9 mouse cellular contexts compared by ENCODE assay signal in the genomic region with DNA sequence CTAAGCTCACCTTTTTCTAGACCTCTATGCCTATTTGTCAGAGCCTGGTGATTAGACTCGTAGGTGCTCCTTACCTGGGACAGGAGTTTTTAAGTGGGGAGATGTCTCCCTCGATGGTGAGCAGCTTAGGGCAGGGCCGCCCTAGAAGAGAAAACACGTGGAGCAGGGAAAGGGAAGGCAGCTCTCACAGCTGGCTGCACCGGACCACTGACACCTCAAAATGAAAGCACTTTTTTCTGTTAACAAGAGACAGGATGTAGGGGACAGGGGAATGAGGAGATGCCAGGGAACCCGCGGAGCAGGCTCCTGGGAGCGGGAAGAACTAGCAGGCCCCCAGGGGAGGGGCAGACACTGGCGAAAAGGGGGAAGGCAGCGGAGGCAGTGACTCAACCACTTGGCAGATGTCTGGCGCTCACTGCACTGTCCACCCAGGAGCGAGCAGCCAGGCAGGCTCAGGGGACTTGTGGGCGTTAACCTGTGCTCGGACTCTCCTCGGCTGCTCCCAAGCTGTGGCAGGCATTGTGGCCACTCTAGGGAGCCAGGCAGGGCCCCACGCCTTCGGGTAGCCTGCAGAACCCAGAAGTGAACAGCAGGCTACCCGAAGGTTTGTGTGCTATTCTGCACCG. TPM values are rescaled to one million over a fixed set of nuclear protein-coding genes. Genes with fewer than 3 reads are reported as not detected.
DNase-seq lines count a peak whose midpoint lies in the region; ATAC-seq and TF ChIP-seq lines count a peak whose summit lies in the region.
"Had no signal": no experiment of that assay in that cellular context is flagged by ENCODE, and none has a peak within 500 bp of the region (broad histone marks: within the 10 kb centered on the region; RNA-seq: fewer than 3 reads in every experiment).

No protein-coding gene starts in this region.

- H3K9ac ChIP-seq in limb, embryonic 12.5 days (replicated peaks) = no peak overlapping the region
- H3K9ac ChIP-seq in forebrain, postnatal 0 days = no peak overlapping the region
- H3K9ac ChIP-seq: liver, embryonic 14.5 days had no signal

- TF ChIP-seq CTCF in forebrain, postnatal 0 days (IDR thresholded peaks at IDR 0.05; ENCODE audit: low read depth) = no peak

- 68% methylated on average over 19 of the region's 19 CpGs for WGBS in limb, embryonic 12.5 days
- WGBS in forebrain, postnatal 0 days = 72% methylated on average over 19 of the region's 19 CpGs

- H3K4me2 ChIP-seq in limb, embryonic 12.5 days = peak overlapping the region; percentile 27
- no peak overlapping the region for H3K4me2 ChIP-seq in forebrain, postnatal 0 days (ENCODE audit: low read depth)

- no peak overlapping the region for H3K4me3 ChIP-seq in limb, embryonic 12.5 days (replicated peaks)
- no peak overlapping the region for H3K4me3 ChIP-seq in forebrain, postnatal 0 days (ENCODE audit: low read depth, low read length)

- H3K27ac ChIP-seq in limb, embryonic 12.5 days = no peak overlapping the region
- H3K27ac ChIP-seq in forebrain, postnatal 0 days (ENCODE audit: low read depth, low read length) = no peak overlapping the region
- H3K27ac ChIP-seq: liver, embryonic 14.5 days had no signal

- no peak for ATAC-seq in limb, embryonic 12.5 days (ENCODE audit: insufficient number of reproducible peaks, insufficient read depth, low FRiP score, low TSS enrichment, low read depth)
- no peak for ATAC-seq in forebrain, postnatal 0 days
- no peak for ATAC-seq in inflammation-experienced regulatory T-cells, adult 6 months

- no peaks in the 10 kb centered on the region for H3K27me3 ChIP-seq in limb, embryonic 12.5 days
- H3K27me3 ChIP-seq in forebrain, postnatal 0 days (ENCODE audit: insufficient read depth, low read length) = no peaks in the 10 kb centered on the region

- no peaks in the 10 kb centered on the region for H3K4me1 ChIP-seq in limb, embryonic 12.5 days (replicated peaks)
- H3K4me1 ChIP-seq in forebrain, postnatal 0 days (ENCODE audit: insufficient read depth) = no peaks in the 10 kb centered on the region

- no peaks in the 10 kb centered on the region for H3K9me3 ChIP-seq in limb, embryonic 12.5 days
- no peaks in the 10 kb centered on the region for H3K9me3 ChIP-seq in forebrain, postnatal 0 days (ENCODE audit: low read length)

- peak; percentile 34 for DNase-seq in testis, postnatal 10 days (ENCODE audit: low spot score)
- no peak for DNase-seq in testis, postnatal 14 days (ENCODE audit: low spot score)
- peak; percentile 8 to 26 for DNase-seq in heart, adult 9 months (ENCODE audit: low spot score in 2 of 2)
- DNase-seq in urinary bladder, postnatal 36 days (ENCODE audit: low spot score in 2 of 2) = peak; percentile 8 to 17
- no peak for DNase-seq in layer of hippocampus, adult 11-12 months (ENCODE audit: low spot score)
- no peak for DNase-seq in forebrain, postnatal 0 days

- H3K36me3 ChIP-seq in limb, embryonic 12.5 days = no peaks in the 10 kb centered on the region
- H3K36me3 ChIP-seq in forebrain, postnatal 0 days (ENCODE audit: insufficient read depth) = no peaks in the 10 kb centered on the region

RNA-seq across cellular contexts. Expression of a gene that starts 58.8 kb away (rescaled TPM):
- polyA plus RNA-seq in limb, embryonic 12.5 days (2016; fragmentation: Nextera tagmentation; extraction: Ambion mirVana) = not detected in 2 replicates
- not detected in 2 replicates for total RNA-seq in forebrain, postnatal 0 days (2014; rRNA removed)
- polyA plus RNA-seq in forebrain, postnatal 0 days (2015; fragmentation: Nextera tagmentation; extraction: Ambion mirVana) = not detected in 2 replicates
- not detected for polyA plus RNA-seq in inflammation-experienced regulatory T-cells, adult 6 months (2017; shearing (Covaris generic))
- polyA plus RNA-seq: liver, embryonic 14.5 days had no signal

Comparison
In these comparisons a context has a peak if more than half of its experiments do, and no peak if none do; other contexts are left out.
1. DNase-seq: peak in testis, postnatal 10 days (single experiment), heart, adult 9 months (2 of 2) and urinary bladder, postnatal 36 days (2 of 2); none in testis, postnatal 14 days (single experiment), layer of hippocampus, adult 11-12 months (single experiment) and forebrain, postnatal 0 days (single experiment).